Mouse (Mus musculus) small intestine, adult 2 months (tissue): ENCODE results near the gene Ptpn14. TPM values are rescaled to one million over a fixed set of nuclear protein-coding genes. Genes with fewer than 3 reads are reported as not detected.

Experiments used
- H3K27ac ChIP-seq: fragments of 200-500 bp; 2 replicates; pipeline ENCODE4 v1.5.1; 2012; ENCODE audit warnings: low read depth, low read length, control low read depth, inconsistent platforms; ENCODE audit not compliant: insufficient read depth
- H3K27me3 ChIP-seq: fragments of 200-500 bp; 2 replicates; pipeline ENCODE4 v1.6.1; 2012; ENCODE audit warnings: mild to moderate bottlenecking, moderate library complexity, low read length, inconsistent platforms; ENCODE audit not compliant: control insufficient read depth, insufficient read depth
- H3K36me3 ChIP-seq: fragments of 200-500 bp; 2 replicates; pipeline ENCODE4 v1.6.1; 2012; ENCODE audit warnings: mild to moderate bottlenecking, low read length, control low read depth, inconsistent platforms; ENCODE audit not compliant: control insufficient read depth, insufficient read depth
- H3K4me1 ChIP-seq: fragments of 200-500 bp; 2 replicates; pipeline ENCODE4 v1.6.1; 2012; ENCODE audit warnings: low read length, inconsistent platforms, mixed read lengths; ENCODE audit not compliant: control insufficient read depth, insufficient read depth, insufficient read length
- H3K4me3 ChIP-seq: fragments of 200-500 bp; 2 replicates; pipeline ENCODE4 v1.5.1; 2012; ENCODE audit warnings: low read depth, mild to moderate bottlenecking, control low read depth, inconsistent platforms, low read length, moderate library complexity
- CTCF ChIP-seq: fragments of 200-500 bp; IDR thresholded peaks from 2 replicates; pipeline ENCODE4 v1.5.1; 2012; ENCODE audit warnings: low read depth, mild to moderate bottlenecking, control low read depth, inconsistent platforms, low read length, moderate library complexity, mixed read lengths; ENCODE audit not compliant: insufficient replicate concordance, insufficient read length; ENCODE audit errors: extremely low read depth
- POLR2A ChIP-seq: fragments of 200-500 bp; IDR thresholded peaks from 2 replicates; pipeline ENCODE4 v1.6.1; 2012; ENCODE audit warnings: low read depth, mild to moderate bottlenecking, control low read depth, inconsistent platforms, low read length, moderate library complexity
- WGBS: fragments of 180-500 bp; shearing (Covaris S2); methylation state at CpG from one replicate; pipeline ENCODE4 v1.1.7; 2018; 5-methylcytosine and 5-hydroxymethylcytosine counted together
- polyA plus RNA-seq: library from polyadenylated mRNA; depleted of rRNA; stranded (reverse); fragments of >200 nt; gene quantifications from 2 replicates; pipeline ENCODE4 v1.2.3, GENCODE M21; 2012

The Ptpn14 gene
- polyA plus RNA-seq, 1 experiment = 2.5 TPM

GRCm38 (mm10) chr1:189694391-189694790, 33.7 kb upstream of the Ptpn14 start:
- TF ChIP-seq CTCF = no peak
- TF ChIP-seq POLR2A = no peak
- H3K27me3 ChIP-seq = no peaks in the 10 kb centered on the region
- no peak overlapping the region for H3K4me3 ChIP-seq
- H3K36me3 ChIP-seq = no peaks in the 10 kb centered on the region
- H3K4me1 ChIP-seq = no peaks in the 10 kb centered on the region
- 87% methylated on average over 2 of the region's 2 CpGs for WGBS
- no peak overlapping the region for H3K27ac ChIP-seq

GRCm38 (mm10) chr1:189695321-189695720, 32.7 kb upstream of the Ptpn14 start:
- H3K27ac ChIP-seq = no peak overlapping the region
- H3K4me3 ChIP-seq = no peak overlapping the region
- no peaks in the 10 kb centered on the region for H3K4me1 ChIP-seq
- H3K36me3 ChIP-seq = no peaks in the 10 kb centered on the region
- no peaks in the 10 kb centered on the region for H3K27me3 ChIP-seq
- no peak for TF ChIP-seq POLR2A
- no peak for TF ChIP-seq CTCF

- no peaks in the 10 kb centered on the region for H3K27me3 ChIP-seq
- no peak overlapping the region for H3K4me3 ChIP-seq
- H3K27ac ChIP-seq = no peak overlapping the region
- H3K4me1 ChIP-seq = no peaks in the 10 kb centered on the region
- no peaks in the 10 kb centered on the region for H3K36me3 ChIP-seq
- TF ChIP-seq CTCF (no peak), POLR2A (no peak)
- WGBS = 58% methylated on average over 4 of the region's 4 CpGs
These were observed 29.7 kb upstream of the Ptpn14 start for GRCm38 (mm10) chr1:189698416-189698815.

- H3K36me3 ChIP-seq = no peaks in the 10 kb centered on the region
- no peak overlapping the region for H3K4me3 ChIP-seq
- H3K4me1 ChIP-seq = no peaks in the 10 kb centered on the region
- H3K27ac ChIP-seq = no peak overlapping the region
- 81% methylated on average over 6 of the region's 6 CpGs for WGBS
- no peaks in the 10 kb centered on the region for H3K27me3 ChIP-seq
- no peak for TF ChIP-seq POLR2A
These were observed 27.9 kb upstream of the Ptpn14 start for GRCm38 (mm10) chr1:189700186-189700585.

- Histone ChIP-seq H3K27me3 (no peaks in the 10 kb centered on the region), H3K36me3 (no peaks in the 10 kb centered on the region), H3K27ac (no peak overlapping the region), H3K4me1 (no peaks in the 10 kb centered on the region), H3K4me3 (no peak overlapping the region)
- WGBS = 1% methylated on average over 6 of the region's 6 CpGs
- TF ChIP-seq CTCF = peak; percentile 82
- no peak for TF ChIP-seq POLR2A
These were observed 27.1 kb upstream of the Ptpn14 start for GRCm38 (mm10) chr1:189700990-189701389.

- Histone ChIP-seq H3K36me3 (no peaks in the 10 kb centered on the region), H3K27ac (no peak overlapping the region), H3K27me3 (no peaks in the 10 kb centered on the region), H3K4me1 (no peaks in the 10 kb centered on the region), H3K4me3 (no peak overlapping the region)
- TF ChIP-seq POLR2A (no peak), CTCF (peak; percentile 22; the same call in 1 of the 2 replicates)
- WGBS = 22% methylated on average over 7 of the region's 7 CpGs
These were observed 24.9 kb upstream of the Ptpn14 start for GRCm38 (mm10) chr1:189703156-189703555.

- Histone ChIP-seq H3K36me3 (no peaks in the 10 kb centered on the region), H3K4me1 (no peaks in the 10 kb centered on the region), H3K27me3 (no peaks in the 10 kb centered on the region), H3K4me3 (no peak overlapping the region), H3K27ac (no peak overlapping the region)
- TF ChIP-seq CTCF (no peak), POLR2A (no peak)
- WGBS = 73% methylated on average over 7 of the region's 7 CpGs
These were observed 24.5 kb upstream of the Ptpn14 start for GRCm38 (mm10) chr1:189703591-189703990.

GRCm38 (mm10) chr1:189706040-189706645, 21.9 kb upstream of the Ptpn14 start:
- Histone ChIP-seq H3K4me3 (no peak overlapping the region), H3K27ac (no peak overlapping the region), H3K36me3 (no peaks in the 10 kb centered on the region), H3K27me3 (no peaks in the 10 kb centered on the region), H3K4me1 (no peaks in the 10 kb centered on the region)
- TF ChIP-seq CTCF = no peak
- no peak for TF ChIP-seq POLR2A
- 74% methylated on average over 12 of the region's 12 CpGs for WGBS
